13 mouse cellular contexts compared by ENCODE assay signal in the genomic region with DNA sequence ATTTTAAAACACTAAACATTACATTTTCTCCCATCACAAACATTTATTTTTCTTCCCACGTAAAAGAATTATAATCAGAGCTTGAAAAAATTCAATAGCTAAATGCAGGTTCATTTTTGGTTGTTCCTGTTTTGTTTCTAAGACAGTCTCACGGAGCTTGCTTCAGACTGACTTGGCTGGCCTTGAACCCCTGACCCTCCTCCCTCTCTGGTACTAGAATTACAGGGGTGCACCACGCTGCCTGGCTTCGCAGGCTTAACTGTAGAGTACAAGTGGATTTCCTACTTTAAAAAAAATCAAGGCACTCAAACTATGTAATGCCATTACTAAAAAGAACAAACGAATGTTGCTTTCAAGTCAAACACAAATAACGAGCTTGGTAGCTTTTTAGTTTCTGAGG.
"Had no signal": no experiment of that assay in that cellular context is flagged by ENCODE, and none has a peak within 500 bp of the region (broad histone marks: within the 10 kb centered on the region; RNA-seq: fewer than 3 reads in every experiment).

No protein-coding gene starts in this region.

- DNase-seq: kidney, adult 11 months; kidney, adult 9 months; kidney, postnatal 4 days; lung, adult 2 months; lung, postnatal 14 days; thymus, postnatal 36 days had no signal

- H3K4me2 ChIP-seq: liver, embryonic 11.5 days; liver, embryonic 15.5 days; midbrain, embryonic 13.5 days had no signal

- H3K9me3 ChIP-seq: limb, embryonic 10.5 days; liver, embryonic 15.5 days; midbrain, embryonic 13.5 days had no signal

- H3K4me3 ChIP-seq: layer of hippocampus, adult 2 months; limb, embryonic 10.5 days; liver, embryonic 15.5 days; midbrain, embryonic 13.5 days had no signal

- H3K4me1 ChIP-seq: limb, embryonic 10.5 days; midbrain, embryonic 13.5 days had no signal

- ATAC-seq: midbrain, embryonic 13.5 days had no signal

- H3K27ac ChIP-seq: kidney, postnatal 0 days; layer of hippocampus, adult 2 months; limb, embryonic 10.5 days; liver, embryonic 15.5 days; macrophage; midbrain, embryonic 13.5 days had no signal

- H3K9ac ChIP-seq: liver, embryonic 15.5 days; midbrain, embryonic 13.5 days had no signal

- H3K27me3 ChIP-seq: liver, embryonic 15.5 days; midbrain, embryonic 13.5 days had no signal

- H3K36me3 ChIP-seq: limb, embryonic 10.5 days; liver, embryonic 15.5 days; midbrain, embryonic 13.5 days had no signal
